Mouse (Mus musculus): ENCODE measurements around the gene Itga1.

- TF ChIP-seq CTCF (IDR thresholded peaks at IDR 0.05 in 2 of 3, conservative IDR thresholded peaks at IDR 0.05 in 1 of 3; ENCODE audit: control insufficient read depth in 1 of 3, insufficient read depth in 1 of 3, low read depth in 2 of 3, low read length in 3 of 3, poor library complexity in 1 of 3, severe bottlenecking in 1 of 3) (no peak), TCF12 (IDR thresholded peaks at IDR 0.05; ENCODE audit: low read depth, low read length) (no peak), POLR2A (IDR thresholded peaks at IDR 0.05; ENCODE audit: control insufficient read depth in 1 of 2, insufficient read depth in 1 of 2, low read depth in 1 of 2, low read length in 2 of 2, poor library complexity in 1 of 2) (no peak), KAT2A (conservative IDR thresholded peaks at IDR 0.05; ENCODE audit: low read depth, low read length) (no peak), GABPA (IDR thresholded peaks at IDR 0.05; ENCODE audit: low read depth, low read length) (no peak)
These were observed 29.4 kb downstream of the Itga1 start for GRCm38 (mm10) chr13:115072386-115072785.
